Mouse (Mus musculus) brown adipose tissue, adult 24 weeks (tissue): ENCODE results near the gene Nat9. TPM values are rescaled to one million over a fixed set of nuclear protein-coding genes. Genes with fewer than 3 reads are reported as not detected.

Source experiments
- H3K27ac ChIP-seq: fragments of 200-500 bp; replicated peaks from 2 replicates; pipeline ENCODE4 v1.5.1; 2012; ENCODE audit warnings: low read depth, mild to moderate bottlenecking, low read length
- H3K4me1 ChIP-seq: fragments of 200-500 bp; 2 replicates; pipeline ENCODE4 v1.6.1; 2012; ENCODE audit warnings: low read length, mixed read lengths; ENCODE audit not compliant: control insufficient read depth, insufficient read depth, insufficient read length
- H3K4me3 ChIP-seq: fragments of 200-500 bp; 2 replicates; pipeline ENCODE4 v1.5.1; 2012; ENCODE audit warnings: low read depth, mild to moderate bottlenecking, low read length, moderate library complexity; ENCODE audit not compliant: insufficient read depth
- polyA plus RNA-seq: library from polyadenylated mRNA; stranded (reverse); fragments of >200 nt; gene quantifications from 2 replicates; pipeline ENCODE4 v1.2.4, GENCODE M21; 2012; ENCODE audit not compliant: missing spikeins, insufficient read depth, insufficient read length

Nat9 gene
- polyA plus RNA-seq, 1 experiment: 29.3 TPM

GRCm38 (mm10) chr11:115173549-115174339 is 13.9 kb downstream of the Nat9 start:
- Histone ChIP-seq H3K27ac (no peak overlapping the region), H3K4me3 (no peak overlapping the region), H3K4me1 (peaks cover 16% of the 10 kb centered on the region)

- Histone ChIP-seq H3K4me1 (peaks cover 16% of the 10 kb centered on the region), H3K27ac (no peak overlapping the region), H3K4me3 (no peak overlapping the region)
These were observed 14.8 kb downstream of the Nat9 start for GRCm38 (mm10) chr11:115172825-115173287.

- no peak overlapping the region for H3K27ac ChIP-seq
- peaks cover 16% of the 10 kb centered on the region for H3K4me1 ChIP-seq
- H3K4me3 ChIP-seq: no peak overlapping the region
These were observed 16.5 kb downstream of the Nat9 start for GRCm38 (mm10) chr11:115171125-115171524.

GRCm38 (mm10) chr11:115169430-115169829 is 18.2 kb downstream of the Nat9 start:
- Histone ChIP-seq H3K4me1 (peaks cover 13% of the 10 kb centered on the region), H3K27ac (no peak overlapping the region), H3K4me3 (no peak overlapping the region)

GRCm38 (mm10) chr11:115167631-115168249 is 19.9 kb downstream of the Nat9 start:
- Histone ChIP-seq H3K27ac (no peak overlapping the region), H3K4me1 (peaks cover 5% of the 10 kb centered on the region), H3K4me3 (no peak overlapping the region)

GRCm38 (mm10) chr11:115166776-115167175 is 20.9 kb downstream of the Nat9 start:
- H3K4me1 ChIP-seq: no peaks in the 10 kb centered on the region
- H3K27ac ChIP-seq: no peak overlapping the region
- no peak overlapping the region for H3K4me3 ChIP-seq

GRCm38 (mm10) chr11:115164976-115165374 is 22.7 kb downstream of the Nat9 start:
- H3K27ac ChIP-seq: no peak overlapping the region
- no peaks in the 10 kb centered on the region for H3K4me1 ChIP-seq
- peak overlapping the region; percentile 80 for H3K4me3 ChIP-seq

GRCm38 (mm10) chr11:115164341-115164975 is 23.2 kb downstream of the Nat9 start:
- Histone ChIP-seq H3K4me3 (peak overlapping the region; percentile 80), H3K4me1 (no peaks in the 10 kb centered on the region), H3K27ac (no peak overlapping the region)

- no peaks in the 10 kb centered on the region for H3K4me1 ChIP-seq
- peak overlapping the region; percentile 80 for H3K4me3 ChIP-seq
- H3K27ac ChIP-seq: no peak overlapping the region; the same call in 1 of the 2 replicates
These were observed 24.0 kb downstream of the Nat9 start for GRCm38 (mm10) chr11:115163568-115164150.

GRCm38 (mm10) chr11:115162832-115163480 is 24.7 kb downstream of the Nat9 start, which contains the start of gene Slc9a3r1:
Slc9a3r1 (plus strand) TSS chr11:115163341.
- Histone ChIP-seq H3K27ac (no peak within 1 kb of the TSS; the same call in 1 of the 2 replicates), H3K4me1 (no peaks in the 10 kb centered on the region), H3K4me3 (peak within 1 kb of the TSS; percentile 80)

GRCm38 (mm10) chr11:115162205-115162601 is 25.5 kb downstream of the Nat9 start:
- no peak overlapping the region for H3K27ac ChIP-seq
- H3K4me3 ChIP-seq: 0 out of 2 replicates have a peak overlapping the region, but pooled peaks have one; percentile 48
- no peaks in the 10 kb centered on the region for H3K4me1 ChIP-seq

- Histone ChIP-seq H3K4me1 (no peaks in the 10 kb centered on the region), H3K4me3 (no peak overlapping the region), H3K27ac (peak overlapping the region; percentile 25)
These were observed 26.0 kb downstream of the Nat9 start for GRCm38 (mm10) chr11:115161578-115162204.

- no peak overlapping the region; the same call in 1 of the 2 replicates for H3K27ac ChIP-seq
- H3K4me1 ChIP-seq: no peaks in the 10 kb centered on the region
- no peak overlapping the region for H3K4me3 ChIP-seq
These were observed 26.6 kb downstream of the Nat9 start for GRCm38 (mm10) chr11:115160883-115161577.
